Mouse (Mus musculus): ENCODE data around the gene Ncf4.

The Ncf4 gene

DNA sequence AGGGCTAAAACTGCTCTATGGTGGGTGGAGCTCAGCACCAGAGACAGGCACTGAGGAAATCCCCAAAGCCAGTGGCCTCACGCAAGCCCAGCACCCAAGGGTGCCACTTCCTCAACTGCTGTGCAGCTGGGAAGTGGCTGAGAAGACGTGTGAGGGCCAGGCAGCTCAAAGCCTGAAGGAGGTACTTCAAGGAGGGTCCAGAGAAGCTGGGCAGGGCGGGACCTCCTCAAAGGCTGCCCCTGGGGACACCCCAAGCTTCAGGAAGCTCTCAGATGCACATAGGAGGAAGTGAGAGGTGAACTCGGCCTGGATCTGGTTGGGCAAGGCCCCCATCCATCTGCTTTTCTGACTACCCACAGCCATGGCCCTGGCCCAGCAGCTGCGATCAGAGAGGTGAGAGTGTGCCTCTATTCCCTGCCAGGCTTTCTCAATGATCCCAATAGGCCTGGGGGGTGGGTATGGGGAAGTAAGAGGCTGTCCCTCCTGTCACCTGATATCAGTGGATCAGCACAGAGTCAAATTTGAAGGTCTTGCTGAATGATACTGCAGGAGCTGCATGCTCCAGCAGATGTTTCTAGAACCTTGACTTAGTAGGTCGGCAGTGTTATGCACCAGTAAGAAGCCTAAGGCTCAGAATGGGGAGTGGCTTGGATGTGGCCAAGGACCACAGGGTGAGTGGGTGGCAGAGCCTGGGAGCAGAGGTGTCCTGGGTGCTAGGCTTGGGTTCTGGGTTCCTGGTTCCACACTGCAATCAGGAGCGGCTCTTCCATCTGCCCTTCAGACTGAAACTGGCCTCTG, at the start of gene Ncf4:
Ncf4 (plus strand) TSS at position 107 of the 798 bp plus-strand sequence.
- peak; percentile 62 for DNase-seq (ENCODE audit: low spot score)

DNA sequence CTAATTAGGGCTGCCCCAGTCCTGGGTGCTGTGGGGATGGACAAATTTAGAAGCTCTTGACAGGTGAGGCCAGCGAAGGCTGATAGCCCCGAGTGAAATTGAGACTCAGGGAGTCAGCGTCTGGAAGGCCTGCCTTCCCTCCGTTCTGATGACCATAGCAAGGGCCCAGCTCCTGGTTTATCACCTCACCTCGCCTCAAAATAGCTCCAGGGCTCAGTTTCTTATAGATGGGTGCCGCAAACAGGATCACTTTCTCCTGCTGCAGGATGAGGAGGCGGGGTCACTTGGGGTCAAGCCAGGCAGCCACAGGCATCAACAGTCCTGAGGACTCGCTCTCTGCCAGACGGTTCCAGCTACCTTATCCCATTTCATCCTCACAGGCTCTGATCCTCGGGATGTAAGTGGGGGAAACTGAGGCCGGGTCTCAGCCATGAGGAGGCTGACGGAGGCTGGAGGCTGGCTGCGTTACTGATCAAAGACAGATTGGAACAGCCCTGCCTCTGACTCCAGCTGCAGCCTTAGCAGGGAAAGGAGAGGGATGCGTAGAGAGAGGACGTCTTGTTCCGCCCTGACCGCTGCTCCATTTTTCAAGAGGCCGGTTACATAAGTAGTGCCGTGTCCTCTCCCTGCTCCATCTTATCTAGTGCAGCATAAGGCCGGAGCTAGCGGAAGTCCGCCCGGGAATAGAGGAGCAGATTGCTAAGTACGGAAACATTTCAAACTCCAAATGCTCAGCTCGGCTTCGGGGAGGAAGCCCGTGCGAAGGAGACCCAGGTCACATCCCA, 49.3 kb upstream of the Ncf4 start:
- no peak for DNase-seq (ENCODE audit: low spot score)

DNA sequence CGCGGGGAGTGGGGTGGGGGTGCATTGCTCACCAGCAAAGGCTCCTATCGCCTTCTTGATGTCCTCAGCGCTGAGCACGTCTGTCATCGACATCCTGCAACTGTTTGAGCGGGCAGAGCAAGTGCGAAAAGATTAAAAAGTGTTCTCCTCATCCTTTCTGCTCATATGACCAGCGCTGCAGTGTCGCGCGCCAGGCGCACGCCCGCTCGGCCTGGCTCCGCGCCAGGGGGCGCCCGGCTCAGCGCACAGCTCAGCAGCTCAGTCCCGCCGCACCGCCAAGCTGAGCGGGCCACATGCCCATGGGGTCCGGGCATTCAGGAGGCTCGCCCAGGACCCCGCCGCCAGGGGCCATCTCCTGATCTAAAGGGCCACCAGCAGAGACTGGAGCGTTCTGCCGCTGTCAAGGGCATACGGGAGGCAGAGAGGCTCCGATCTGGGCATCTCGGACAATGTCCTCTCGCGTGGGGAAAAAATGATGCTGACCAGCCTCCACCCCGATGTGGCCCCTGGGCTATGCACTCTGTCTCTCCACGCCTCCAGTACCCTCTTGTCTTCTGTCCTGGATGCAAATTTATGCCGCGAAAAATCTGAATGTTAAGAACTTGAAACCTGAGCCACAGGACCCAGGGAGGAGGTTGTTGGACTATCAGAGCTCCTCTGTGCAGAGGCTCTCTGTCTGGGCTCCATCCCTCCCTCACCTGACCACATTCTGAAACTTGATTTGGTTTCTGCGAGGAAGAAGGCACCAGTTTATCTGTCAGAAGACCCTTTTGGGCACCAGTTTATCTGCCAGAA, 40.4 kb upstream of the Ncf4 start:
- no peak for DNase-seq (ENCODE audit: low spot score)

DNA sequence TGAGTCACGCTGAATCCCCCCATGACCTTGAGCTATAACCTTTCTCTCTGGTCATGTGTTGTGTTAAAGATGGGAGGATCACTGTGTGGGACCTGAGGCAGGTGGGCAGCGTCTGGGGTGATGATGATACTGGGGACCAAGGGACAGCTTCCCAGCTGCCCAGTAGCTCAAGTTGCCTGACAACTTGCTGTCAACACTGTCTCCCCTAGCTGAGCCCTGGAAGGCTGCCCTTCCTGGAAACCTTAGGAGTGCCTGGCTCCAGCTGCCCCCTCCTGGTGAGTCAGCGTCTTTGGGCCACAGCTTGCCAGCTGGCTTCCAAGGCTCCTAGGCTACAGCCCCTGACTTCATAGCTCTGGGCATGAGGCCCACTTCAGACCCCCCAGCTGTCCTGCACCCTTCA, 39.4 kb upstream of the Ncf4 start:
- DNase-seq (ENCODE audit: low spot score): peak; percentile 13

DNA sequence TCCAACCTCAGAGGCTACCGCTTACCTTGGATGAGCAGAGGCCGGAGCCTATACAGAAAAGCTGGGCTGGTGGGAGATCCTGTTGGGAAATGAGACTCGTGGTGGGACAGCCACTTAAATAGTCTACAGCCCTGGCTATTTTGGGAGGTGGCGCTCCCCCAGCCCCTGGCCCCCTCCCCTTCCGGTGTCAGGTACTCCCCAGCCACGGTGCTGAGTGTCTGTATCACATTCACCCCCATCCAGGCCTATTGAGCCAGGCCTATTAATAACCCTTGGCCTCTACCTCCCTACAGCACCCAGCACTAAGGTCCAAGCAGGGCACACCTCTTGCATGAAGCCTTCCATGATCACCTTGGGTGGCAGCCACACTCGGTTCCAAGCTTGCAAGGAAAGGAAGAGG, 38.3 kb upstream of the Ncf4 start, which contains the start of gene Pvalb:
Pvalb (minus strand) TSS at position 89 of the 400 bp plus-strand sequence.
- no peak for DNase-seq (ENCODE audit: low spot score)

DNA sequence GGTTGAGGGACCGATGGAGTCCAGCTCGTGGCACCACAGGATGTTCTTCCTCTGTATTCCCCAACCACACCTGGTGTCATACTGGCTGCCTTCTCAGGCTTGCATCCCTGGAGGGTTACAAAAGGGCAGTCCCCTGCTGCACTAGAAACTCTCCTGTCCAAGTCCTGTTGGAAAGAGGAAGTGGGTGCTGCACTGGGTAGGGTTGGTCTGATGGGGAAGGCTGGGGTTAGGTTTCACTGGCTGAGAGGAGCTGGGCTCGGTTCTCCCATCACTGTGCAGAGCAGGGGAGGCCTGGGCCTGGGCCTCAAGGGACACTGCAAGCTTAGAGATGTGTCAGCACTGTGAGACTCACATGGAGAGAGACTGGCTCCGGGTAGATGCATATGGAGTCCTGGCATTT, 34.4 kb upstream of the Ncf4 start:
- no peak for DNase-seq (ENCODE audit: low spot score)

DNA sequence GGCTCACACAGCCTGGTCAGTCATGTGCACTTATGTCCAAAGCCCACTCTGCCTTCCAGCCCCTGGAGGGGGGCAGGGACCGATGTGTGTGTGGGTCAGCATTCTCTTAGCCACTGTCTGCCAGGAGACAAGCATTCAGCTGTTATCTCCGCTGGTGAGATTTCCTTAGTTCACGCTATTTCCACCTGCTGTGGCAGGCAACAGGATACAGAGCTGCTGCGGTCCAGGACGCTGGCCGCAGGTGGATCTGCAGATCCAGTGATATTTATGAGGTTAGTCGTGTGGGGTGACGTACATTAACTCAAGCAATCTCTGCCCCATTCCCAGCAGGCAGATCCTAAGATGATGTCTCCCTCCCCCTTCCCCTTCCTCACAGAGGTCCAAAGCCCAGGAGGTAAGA, 33.2 kb upstream of the Ncf4 start:
- no peak for DNase-seq (ENCODE audit: low spot score)

DNA sequence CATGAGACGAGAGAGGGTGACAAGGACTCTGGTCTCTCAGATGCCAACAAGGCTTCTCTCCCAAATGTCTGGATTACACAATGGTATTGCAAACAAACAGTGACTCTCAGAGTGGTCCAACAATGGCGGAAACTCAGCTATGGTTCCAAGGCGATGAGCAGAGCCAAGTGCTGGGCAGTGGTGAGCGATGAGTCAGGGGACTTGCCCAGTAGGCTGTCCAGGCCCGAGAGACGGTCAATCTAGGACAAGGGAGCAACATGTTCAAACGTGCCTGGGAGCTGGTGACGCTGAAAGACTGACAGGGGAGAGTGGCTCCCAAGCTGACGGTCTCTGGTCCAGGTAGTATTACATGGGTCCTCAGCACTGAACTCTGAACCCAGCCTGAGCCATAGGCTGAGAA, 29.3 kb upstream of the Ncf4 start:
- no peak for DNase-seq (ENCODE audit: low spot score)

DNA sequence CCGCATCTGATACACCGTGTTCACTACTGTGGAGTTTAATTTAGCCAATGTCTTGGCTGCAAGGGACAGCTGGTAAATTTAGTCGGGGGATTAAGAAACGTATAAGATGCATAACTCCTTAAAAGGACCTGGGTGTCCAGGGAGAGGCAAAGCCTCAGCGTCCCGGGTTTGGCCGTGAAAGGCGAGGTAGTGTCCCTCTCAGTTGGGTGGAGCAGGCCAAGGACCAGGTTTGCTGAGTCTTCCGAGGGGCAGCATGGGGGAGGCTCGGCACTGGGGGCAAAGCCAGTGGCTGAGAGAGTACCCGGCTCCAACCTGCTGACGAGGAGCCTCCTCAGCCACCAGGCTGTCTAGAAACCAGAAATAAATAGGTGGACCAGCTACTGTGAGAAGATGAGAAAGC, 16.8 kb upstream of the Ncf4 start:
- DNase-seq (ENCODE audit: low spot score): no peak

DNA sequence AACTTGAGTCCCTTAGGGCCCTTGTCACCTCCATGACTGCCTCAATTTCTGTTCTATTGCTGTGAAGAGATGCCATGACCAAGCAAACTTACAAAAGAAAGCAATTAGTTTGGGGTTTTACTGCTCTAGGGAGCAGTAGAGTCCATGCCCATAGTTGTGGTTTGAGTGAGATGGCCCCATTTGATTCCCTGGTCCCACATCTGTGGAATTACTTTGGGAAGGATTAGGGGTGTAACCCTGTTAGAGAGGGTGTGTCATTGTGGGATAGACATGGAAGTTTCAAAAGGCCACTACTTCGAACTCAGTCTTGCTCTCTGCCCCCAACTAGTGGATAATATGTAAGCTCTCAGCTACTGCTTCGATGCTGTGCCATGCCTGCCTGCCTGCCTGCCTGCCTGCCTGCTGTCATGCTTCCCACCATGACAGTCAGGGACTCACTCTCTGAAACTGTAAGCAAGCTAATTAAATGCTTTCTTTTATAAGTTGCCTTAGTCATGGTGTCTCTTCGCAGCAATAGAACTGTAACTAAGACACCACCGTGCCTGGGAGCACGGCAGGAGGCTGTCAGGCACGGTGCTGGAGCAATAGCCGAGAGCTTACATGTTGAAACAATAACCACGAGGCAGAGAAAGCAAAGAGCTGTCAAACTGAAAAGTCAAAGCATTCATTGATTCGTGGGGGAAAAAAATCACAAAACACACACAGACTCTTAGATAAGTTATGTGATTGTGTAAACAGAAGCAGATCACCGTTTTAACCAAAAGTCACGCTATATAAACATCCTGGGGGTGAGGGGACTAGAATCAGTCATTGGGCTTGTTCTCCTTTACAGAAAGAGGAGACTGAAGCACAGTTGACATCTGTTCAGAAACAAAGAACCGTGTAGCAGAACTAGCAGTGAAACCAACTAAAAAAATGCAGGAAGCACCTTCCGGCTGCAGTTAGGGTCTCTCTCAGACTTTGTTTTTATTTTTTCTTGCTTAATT, 13.0 kb upstream of the Ncf4 start:
- no peak for DNase-seq (ENCODE audit: low spot score)

DNA sequence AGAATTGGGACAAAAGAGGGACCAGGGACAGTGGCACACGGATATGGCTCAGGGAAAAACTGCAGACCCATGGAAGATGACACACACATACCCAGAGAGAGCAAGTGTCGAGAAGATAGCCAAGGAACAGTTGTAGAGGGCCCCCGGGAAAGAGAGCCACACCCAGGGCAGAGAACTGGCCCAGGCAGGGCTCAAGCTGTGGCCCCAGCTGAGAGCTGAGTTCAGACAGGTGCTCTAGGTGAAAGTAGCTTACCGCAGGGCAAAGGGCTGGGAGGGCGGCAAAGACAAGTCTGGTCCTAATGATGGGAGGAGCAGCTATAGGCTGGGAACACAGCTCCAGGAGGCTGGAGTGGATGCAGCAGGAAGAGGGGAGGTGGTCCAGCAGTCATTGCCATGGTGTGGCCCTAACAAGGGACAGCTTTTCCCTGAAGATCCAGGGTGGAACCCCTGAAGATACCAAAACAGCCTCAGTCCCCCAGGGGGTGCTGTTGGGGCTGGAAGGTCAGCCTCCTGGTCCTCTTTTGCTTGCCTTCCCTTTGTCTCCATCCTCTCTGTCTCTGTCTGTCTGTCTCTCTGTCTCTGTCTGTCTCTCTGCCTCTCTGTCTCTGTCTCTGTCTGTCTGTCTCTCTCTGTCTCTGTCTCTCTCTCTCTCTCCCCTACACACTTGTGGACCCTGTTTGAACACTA, 9.6 kb upstream of the Ncf4 start:
- DNase-seq (ENCODE audit: low spot score): no peak

DNA sequence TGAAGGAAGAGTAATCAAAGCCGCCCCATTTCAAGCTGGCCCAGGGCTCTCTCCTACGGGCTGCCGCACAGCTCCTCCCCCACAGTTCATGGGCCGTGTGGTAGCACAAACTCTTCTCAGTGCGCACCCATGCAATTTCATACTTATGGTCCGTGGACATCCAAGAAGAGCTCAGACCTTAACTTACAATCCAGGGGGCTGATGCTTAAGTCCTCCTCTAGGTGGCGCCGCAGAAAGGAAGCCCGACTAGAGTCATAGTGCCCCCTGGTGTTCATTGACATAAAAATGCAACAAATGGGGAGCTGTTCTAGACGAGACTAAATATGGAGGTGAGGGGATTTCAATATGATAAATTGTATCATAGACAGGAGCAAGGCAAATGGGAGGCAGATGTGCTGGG, 5.1 kb upstream of the Ncf4 start:
- DNase-seq (ENCODE audit: low spot score): peak; percentile 70

DNA sequence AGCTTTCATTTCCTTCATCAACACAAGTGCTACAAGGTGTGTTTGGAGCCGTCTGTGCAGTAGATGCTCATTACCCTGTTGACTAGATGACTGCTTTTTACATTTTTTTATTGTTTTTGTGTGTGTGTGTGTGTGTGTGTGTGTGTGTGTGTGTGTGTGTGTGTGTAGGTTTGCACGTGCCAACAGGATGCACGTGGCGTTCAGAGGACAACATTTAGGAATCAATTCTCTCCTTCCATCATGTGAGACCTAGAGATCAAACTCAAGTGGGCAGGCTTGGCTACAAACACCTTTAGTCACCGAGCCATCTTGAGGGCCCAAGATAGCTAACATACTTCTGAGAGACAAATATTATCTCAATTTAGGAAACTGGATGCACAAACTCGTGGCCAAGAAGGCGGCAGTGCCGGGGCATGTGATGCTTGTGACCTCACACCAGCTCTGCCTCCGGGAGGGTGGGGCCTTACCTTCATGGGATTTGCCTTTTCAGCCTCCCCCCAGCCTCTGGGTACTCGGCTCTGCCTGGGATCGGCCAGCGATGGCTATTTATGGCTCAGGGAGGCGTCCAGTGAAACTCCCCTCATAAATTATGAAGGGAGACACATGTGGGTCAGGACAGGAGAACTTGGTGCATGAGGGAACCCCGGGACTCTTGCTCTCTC, 4.5 kb upstream of the Ncf4 start:
- DNase-seq (ENCODE audit: low spot score): no peak

DNA sequence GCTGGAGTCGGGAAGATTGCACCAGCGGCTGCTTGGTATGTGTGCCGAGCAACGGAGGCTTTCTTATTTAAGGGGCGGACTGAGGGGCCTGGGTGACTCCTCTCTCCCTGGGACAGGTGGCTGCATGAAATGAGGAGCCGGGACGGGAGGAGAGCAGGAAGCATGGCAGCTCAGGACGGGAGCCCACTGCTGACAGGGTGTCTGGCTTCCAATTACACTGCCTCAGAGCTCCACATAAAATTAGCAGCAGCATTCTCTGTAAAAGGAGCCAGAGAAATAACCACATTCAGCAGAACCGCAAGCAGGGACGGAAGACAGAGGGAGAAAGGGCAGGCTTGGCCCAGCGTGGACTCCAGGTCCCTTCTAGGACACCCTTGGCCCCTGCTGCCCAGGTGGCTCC, 3.3 kb upstream of the Ncf4 start:
- DNase-seq (ENCODE audit: low spot score): no peak

DNA sequence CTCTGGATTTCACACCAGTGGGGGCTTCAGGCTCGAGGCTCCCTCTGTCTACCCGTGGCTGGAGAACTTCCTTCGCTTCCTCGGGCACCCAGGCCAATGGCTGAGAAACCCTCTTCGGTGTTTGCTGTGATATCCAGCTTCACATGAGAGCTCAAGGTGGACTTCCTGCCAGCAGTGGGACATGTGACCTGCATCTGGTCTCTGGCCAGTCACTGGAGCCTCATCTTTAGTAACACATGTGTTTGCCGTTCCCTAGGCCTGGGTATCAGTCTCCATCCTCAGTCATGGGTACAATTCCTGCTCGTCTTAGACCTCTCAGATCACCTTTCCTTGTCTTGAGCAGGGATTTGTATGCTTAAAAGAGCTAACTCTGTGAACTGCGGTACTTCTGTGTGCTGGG, 1.5 kb upstream of the Ncf4 start:
- DNase-seq (ENCODE audit: low spot score): no peak

DNA sequence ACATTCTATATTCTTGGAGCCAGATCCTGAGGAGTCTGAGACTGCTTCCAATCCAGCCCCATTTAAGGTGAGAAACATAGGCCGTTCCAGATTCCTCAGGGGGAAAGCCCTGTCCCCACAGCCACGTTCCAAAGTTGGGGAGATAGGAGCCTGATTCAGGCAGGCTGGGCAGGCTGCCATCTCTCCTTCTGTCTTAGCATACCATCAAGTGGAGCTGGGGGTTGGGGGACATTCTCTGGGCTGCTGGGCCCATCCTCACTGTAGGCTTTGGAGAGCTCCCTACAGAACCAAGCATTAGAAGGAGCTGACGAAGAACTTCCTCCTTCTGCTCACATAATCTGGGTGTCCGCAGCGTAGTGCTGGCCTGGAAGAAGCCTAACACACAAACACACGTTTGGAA, 827 bp upstream of the Ncf4 start:
- DNase-seq (ENCODE audit: low spot score): no peak

DNA sequence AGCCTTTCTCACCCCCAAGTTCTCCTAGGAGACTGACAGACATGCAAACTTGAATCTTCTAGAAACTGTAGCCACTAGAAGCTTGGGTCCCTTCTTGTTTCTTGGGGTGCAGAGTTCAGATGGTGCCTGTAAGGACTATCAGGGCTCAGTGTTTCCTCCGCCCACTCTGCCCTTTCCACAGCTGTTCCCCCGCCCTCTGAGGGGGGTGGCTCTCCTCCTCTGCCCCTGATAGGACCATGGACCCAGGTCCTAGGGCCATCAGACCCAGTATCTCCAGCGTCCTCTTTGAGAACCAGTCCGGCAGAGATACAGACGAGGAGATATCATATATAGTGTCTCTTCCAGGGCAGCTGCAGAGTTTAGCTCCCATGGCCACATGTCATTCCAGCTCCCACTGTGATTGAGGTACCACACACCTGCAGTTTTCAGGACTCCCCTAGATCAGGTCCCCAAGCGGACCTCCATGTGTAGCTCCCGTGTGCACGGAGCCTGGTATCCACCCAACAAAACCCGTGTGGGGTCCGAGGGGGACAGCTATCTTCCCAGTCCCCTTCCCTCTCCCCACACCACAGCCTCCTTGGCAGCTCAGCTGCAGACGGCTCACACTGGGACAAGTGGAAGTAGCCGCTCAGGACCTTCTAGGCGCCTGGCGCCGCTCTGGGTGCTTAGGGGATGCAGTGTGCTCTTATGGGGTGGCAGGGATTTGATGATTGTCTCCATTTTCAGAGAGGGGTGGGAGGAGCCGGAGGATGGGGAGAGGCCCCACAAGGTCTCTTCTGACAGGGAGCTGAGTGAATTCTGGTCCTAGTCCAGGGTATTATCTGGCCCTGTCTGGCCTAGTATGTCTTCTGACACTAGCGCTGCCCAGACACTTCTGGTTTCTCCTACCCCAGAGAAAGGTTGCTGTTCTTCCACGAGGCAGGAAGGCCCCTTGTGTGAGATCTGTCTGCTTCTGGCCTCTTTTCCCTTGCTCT, 1.8 kb downstream of the Ncf4 start:
- DNase-seq (ENCODE audit: low spot score): no peak

DNA sequence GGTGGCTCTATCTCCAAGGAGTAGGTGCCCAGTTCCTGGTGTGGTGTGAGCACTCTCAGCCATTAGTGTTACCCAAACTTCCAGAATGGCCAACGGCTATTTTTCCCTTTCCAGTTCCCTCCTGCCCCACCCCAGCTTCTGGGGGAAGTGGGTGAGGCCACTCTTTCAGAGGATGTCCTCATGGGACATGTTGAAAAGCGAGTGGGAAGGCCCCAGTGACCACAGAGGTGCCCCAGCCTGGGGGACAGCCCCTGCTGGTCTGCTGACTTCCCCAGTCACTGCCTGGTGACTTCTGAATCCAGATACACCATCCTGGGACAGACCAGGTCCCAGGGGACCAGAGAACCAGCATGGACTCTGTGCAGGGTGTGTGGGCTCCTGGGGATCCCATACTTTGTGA, 3.1 kb downstream of the Ncf4 start:
- DNase-seq (ENCODE audit: low spot score): peak; percentile 54

DNA sequence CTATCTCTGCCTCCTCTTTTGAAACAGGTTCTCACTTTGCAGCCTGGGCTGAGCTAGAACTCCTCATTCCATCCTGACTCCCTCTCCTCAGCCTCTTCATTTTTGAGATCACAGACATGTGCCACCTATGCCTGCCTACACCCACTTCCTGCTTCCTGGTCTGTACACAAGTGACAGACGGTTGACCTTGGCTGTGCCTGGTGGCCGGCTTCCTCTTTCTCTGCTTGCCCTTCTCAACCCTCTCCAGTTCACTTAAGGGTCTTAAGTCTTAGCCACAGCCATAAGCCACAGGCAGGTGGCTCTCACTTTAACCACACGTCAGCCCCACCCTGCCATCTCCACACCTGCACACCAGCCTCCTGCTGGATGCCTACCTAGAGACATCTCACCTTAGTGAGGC, 3.8 kb downstream of the Ncf4 start:
- peak; percentile 60 for DNase-seq (ENCODE audit: low spot score)
